ENCODE assay signal across 13 mouse cellular contexts in genomic region chr8:120049949-120050348, GRCm38 (mm10). TPM values are rescaled to one million over a fixed set of nuclear protein-coding genes. Genes with fewer than 3 reads are reported as not detected.
A peak's percentile ranks its signal among the peaks of the same experiment; 100 is the strongest.
DNase-seq lines count a peak whose midpoint lies in the region; ATAC-seq lines count a peak whose summit lies in the region.
"Had no signal": no experiment of that assay in that cellular context is flagged by ENCODE, and none has a peak within 500 bp of the region (broad histone marks: within the 10 kb centered on the region; RNA-seq: fewer than 3 reads in every experiment).

No protein-coding gene starts in this region.

- no peaks in the 10 kb centered on the region for H3K27me3 ChIP-seq in splenic B cell, adult 2 months (ENCODE audit: control insufficient read depth, insufficient read depth, low read length, poor library complexity, severe bottlenecking)
- H3K27me3 ChIP-seq: kidney, embryonic 15.5 days had no signal

- ATAC-seq in CD4-positive, CD25-positive, alpha-beta regulatory T cell, adult 4 months = peak; percentile 49
- no peak for ATAC-seq in erythroblast, adult 5-6 weeks (replicated peaks; ENCODE audit: low FRiP score, poor library complexity, severe bottlenecking)
- ATAC-seq: hindbrain, embryonic 16.5 days; midbrain, embryonic 16.5 days had no signal

- DNase-seq in B cell, adult 2 months = peak; percentile 29 to 39
- peak; percentile 54 for DNase-seq in induced T-regulatory cell, adult 2 months (ENCODE audit: low read depth)
- peak; percentile 48 for DNase-seq in splenic B cell, adult 2 months (ENCODE audit: low read depth, low spot score)
- DNase-seq in kidney, postnatal 4 days = no peak
- no peak for DNase-seq in left cerebral cortex, adult 11 months (ENCODE audit: low spot score)
- DNase-seq in layer of hippocampus, adult 9-10 months (ENCODE audit: low spot score) = no peak
- DNase-seq: gastrocnemius, postnatal 36 days; lung, postnatal 4 days had no signal

- no peaks in the 10 kb centered on the region for H3K36me3 ChIP-seq in splenic B cell, adult 2 months (ENCODE audit: control insufficient read depth, insufficient read depth, low read length, poor library complexity, severe bottlenecking)
- H3K36me3 ChIP-seq: kidney, embryonic 15.5 days had no signal

RNA-seq across cellular contexts. Expression of gene Zdhhc7, which starts 51.3 kb away (rescaled TPM):
- polyA plus RNA-seq in CD4-positive, CD25-positive, alpha-beta regulatory T cell, adult 4 months (2017; shearing (Covaris generic)) = 1 to 10 TPM; 4.9 to 5.4 TPM
- total RNA-seq in erythroblast, adult 5-6 weeks (2015; ENCODE audit: low replicate concordance) = 0.38 and 5.4 TPM in 2 replicates
- total RNA-seq in erythroblast, adult 5-6 weeks (2017; ENCODE audit: low replicate concordance) = 8.0 and 9.2 TPM in 2 replicates

RNA-seq across cellular contexts. Expression of gene Crispld2, which starts 57.7 kb away (rescaled TPM):
- polyA plus RNA-seq in CD4-positive, CD25-positive, alpha-beta regulatory T cell, adult 4 months (2017; shearing (Covaris generic)) = under 1 TPM; 0.11 to 0.14 TPM
- 1.9 and 3.1 TPM in 2 replicates for total RNA-seq in erythroblast, adult 5-6 weeks (2015; ENCODE audit: low replicate concordance)
- 2.9 and 3.0 TPM in 2 replicates for total RNA-seq in erythroblast, adult 5-6 weeks (2017; ENCODE audit: low replicate concordance)

Comparison
In these comparisons a context has a peak if more than half of its experiments do, and no peak if none do; other contexts are left out.
1. DNase-seq: peak in B cell, adult 2 months (2 of 2), induced T-regulatory cell, adult 2 months (single experiment) and splenic B cell, adult 2 months (single experiment); none in kidney, postnatal 4 days (0 of 2), left cerebral cortex, adult 11 months (single experiment) and layer of hippocampus, adult 9-10 months (single experiment).